Mouse (Mus musculus) hindbrain, embryonic 15.5 days (tissue): Measurements from ENCODE around the gene Hes2. TPM values are rescaled to one million over a fixed set of nuclear protein-coding genes. Genes with fewer than 3 reads are reported as not detected.
A peak's percentile ranks its signal among the peaks of the same experiment; 100 is the strongest.

Source experiments
- ATAC-seq: fragments of 200-750 bp; cut with Nextera tagmentation; 2 replicates; pipeline ENCODE4 v1.8.0; 2017; ENCODE audit warnings: low read depth, moderate number of reproducible peaks, moderate TSS enrichment; ENCODE audit not compliant: low FRiP score
- H3K27ac ChIP-seq: fragments of 300-500 bp; sonication (generic); replicated peaks from 2 replicates; pipeline ENCODE4 v1.5.1; 2015; ENCODE audit warnings: mild to moderate bottlenecking, inconsistent platforms
- H3K27me3 ChIP-seq: fragments of 300-500 bp; sonication (generic); 2 replicates; pipeline ENCODE4 v1.6.1; 2015; ENCODE audit warnings: control low read depth, inconsistent platforms
- H3K36me3 ChIP-seq: fragments of 300-500 bp; sonication (generic); 2 replicates; pipeline ENCODE4 v1.6.1; 2015; ENCODE audit warnings: control low read depth, inconsistent platforms
- H3K4me1 ChIP-seq: fragments of 300-500 bp; sonication (generic); replicated peaks from 2 replicates; pipeline ENCODE4 v1.6.1; 2015; ENCODE audit warnings: control low read depth, inconsistent platforms
- H3K4me2 ChIP-seq: fragments of 300-500 bp; sonication (generic); 2 replicates; pipeline ENCODE4 v1.6.1; 2015; ENCODE audit warnings: moderate library complexity, mild to moderate bottlenecking, inconsistent platforms
- H3K4me3 ChIP-seq: fragments of 300-500 bp; sonication (generic); 2 replicates; pipeline ENCODE4 v1.5.1; 2015; ENCODE audit warnings: mild to moderate bottlenecking, inconsistent platforms
- H3K9ac ChIP-seq: fragments of 300-500 bp; sonication (generic); 2 replicates; pipeline ENCODE4 v1.6.1; 2015; ENCODE audit warnings: inconsistent platforms
- H3K9me3 ChIP-seq: fragments of 300-500 bp; sonication (generic); 2 replicates; pipeline ENCODE4 v1.6.1; 2016; ENCODE audit warnings: control low read depth, inconsistent platforms
- WGBS: fragments of 180-500 bp; shearing (Covaris S2); methylation state at CpG from one replicate; pipeline ENCODE4 v1.1.7; 2015; 5-methylcytosine and 5-hydroxymethylcytosine counted together
- polyA plus RNA-seq: library from polyadenylated mRNA; unstranded; fragments of >200 nt; fragmentation: Nextera tagmentation; extraction: Ambion mirVana; gene quantifications from 2 replicates; pipeline ENCODE4 v1.2.1, GENCODE M21; 2015

The Hes2 gene
- polyA plus RNA-seq, 1 experiment from 2014 or later = not detected

GRCm38 (mm10) chr4:152135363-152135762 lies 23.3 kb upstream of the Hes2 start:
- H3K36me3 ChIP-seq = no peaks in the 10 kb centered on the region
- peaks cover 32% of the 10 kb centered on the region for H3K4me1 ChIP-seq
- ATAC-seq = no peak
- no peaks in the 10 kb centered on the region for H3K9me3 ChIP-seq
- no peak overlapping the region for H3K4me2 ChIP-seq
- H3K27me3 ChIP-seq = peaks cover 58% of the 10 kb centered on the region
- no peak overlapping the region for H3K4me3 ChIP-seq
- H3K27ac ChIP-seq = no peak overlapping the region
- WGBS = 85% methylated on average over 12 of the region's 12 CpGs
- H3K9ac ChIP-seq = no peak overlapping the region

DNA sequence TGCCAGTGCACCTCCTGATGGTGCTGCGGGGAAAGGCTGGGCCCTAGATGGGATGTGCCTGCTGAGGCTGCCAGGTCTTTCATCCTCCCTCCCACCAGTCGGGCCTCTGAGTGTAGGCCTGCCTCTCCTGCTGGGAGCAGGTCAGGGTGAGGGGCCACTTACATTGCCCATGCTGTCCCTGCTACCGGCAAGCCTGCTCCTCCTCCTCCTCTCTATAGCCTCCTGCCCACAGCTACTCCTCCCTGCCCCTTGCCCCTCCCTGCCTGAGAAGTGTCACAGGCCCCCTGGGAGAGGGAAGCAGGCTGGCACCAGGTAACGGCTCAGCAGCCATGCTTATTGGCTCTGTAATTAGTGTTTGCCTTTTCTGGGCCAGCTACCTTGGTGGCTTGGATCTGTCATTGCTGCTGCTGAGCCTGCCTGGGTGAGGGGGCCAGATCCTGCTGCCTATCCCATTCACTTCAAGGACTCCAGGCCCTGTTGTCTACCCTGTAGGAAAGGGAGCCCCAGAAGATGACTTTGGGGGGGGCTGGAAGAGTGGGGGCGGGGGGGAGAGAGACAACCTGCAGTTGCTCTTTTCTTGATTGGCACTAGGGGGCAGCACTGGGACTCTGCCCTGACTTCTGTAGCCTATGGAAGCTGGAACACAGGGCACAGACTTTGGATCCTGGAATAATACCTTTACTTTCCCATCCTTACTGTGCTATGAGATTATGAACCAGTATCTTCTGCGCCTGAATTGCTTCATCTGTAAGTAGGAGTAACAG lies 22.4 kb upstream of the Hes2 start:
- WGBS = 29% methylated on average over 6 of the region's 6 CpGs
- no peak overlapping the region for H3K4me2 ChIP-seq
- H3K4me3 ChIP-seq = no peak overlapping the region
- H3K36me3 ChIP-seq = no peaks in the 10 kb centered on the region
- H3K4me1 ChIP-seq = peaks cover 23% of the 10 kb centered on the region
- H3K27me3 ChIP-seq = peaks cover 58% of the 10 kb centered on the region
- no peak for ATAC-seq
- no peak overlapping the region for H3K9ac ChIP-seq
- H3K27ac ChIP-seq = no peak overlapping the region
- H3K9me3 ChIP-seq = no peaks in the 10 kb centered on the region

- H3K4me3 ChIP-seq = no peak overlapping the region
- no peak for ATAC-seq
- H3K27me3 ChIP-seq = peaks cover 55% of the 10 kb centered on the region
- H3K9ac ChIP-seq = no peak overlapping the region
- no peaks in the 10 kb centered on the region for H3K9me3 ChIP-seq
- H3K27ac ChIP-seq = no peak overlapping the region
- WGBS = 100% methylated on average over 2 of the region's 2 CpGs
- H3K36me3 ChIP-seq = no peaks in the 10 kb centered on the region
- H3K4me2 ChIP-seq = no peak overlapping the region
- H3K4me1 ChIP-seq = peaks cover 17% of the 10 kb centered on the region
Observed at GRCm38 (mm10) chr4:152136876-152137250, 21.8 kb upstream of the Hes2 start.

DNA sequence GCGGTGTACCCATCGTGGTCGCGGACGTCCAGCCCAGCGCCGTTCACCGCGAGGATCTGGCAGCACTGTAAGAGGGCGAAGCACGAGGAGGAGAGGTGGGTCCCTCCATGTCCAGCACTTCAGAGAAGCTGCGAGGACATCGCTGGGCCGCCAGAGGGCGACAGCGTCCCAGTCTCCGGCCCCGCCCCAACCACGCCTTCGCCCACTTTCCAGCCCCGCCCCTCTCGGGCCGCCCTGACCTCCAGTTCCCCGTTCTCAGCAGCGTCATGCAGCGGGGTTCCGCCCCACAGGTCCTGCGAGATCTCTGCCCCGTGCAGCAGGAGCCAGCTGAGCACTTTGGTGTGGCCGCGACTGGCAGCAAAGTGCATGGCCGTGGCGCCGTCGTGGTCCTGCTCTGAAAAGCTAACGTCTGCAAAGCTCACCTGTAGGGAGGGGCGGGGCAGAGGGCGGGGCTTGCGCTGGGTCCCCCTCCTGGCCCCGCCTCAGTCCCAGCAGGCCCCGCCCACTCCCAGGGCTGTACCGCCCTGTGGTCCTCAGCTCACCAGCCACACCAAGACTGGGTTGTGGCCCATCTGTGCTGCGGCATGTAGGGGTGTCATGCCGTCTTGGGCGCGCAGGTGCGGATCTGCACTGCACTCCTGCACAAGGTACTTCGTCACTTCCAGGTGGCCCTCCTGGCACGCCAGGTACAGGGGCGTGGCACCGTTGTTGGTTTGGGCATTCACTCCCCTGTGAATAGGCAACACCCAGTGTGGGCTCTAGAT lies 20.0 kb upstream of the Hes2 start:
- H3K27me3 ChIP-seq = peaks cover 40% of the 10 kb centered on the region
- 2% methylated on average over 49 of the region's 51 CpGs for WGBS
- no peaks in the 10 kb centered on the region for H3K36me3 ChIP-seq
- H3K4me1 ChIP-seq = peaks cover 9% of the 10 kb centered on the region
- no peak overlapping the region for H3K27ac ChIP-seq
- H3K9ac ChIP-seq = 0 out of 2 replicates have a peak overlapping the region, but pooled peaks have one; percentile 5
- H3K4me2 ChIP-seq = peak overlapping the region; percentile 68
- no peaks in the 10 kb centered on the region for H3K9me3 ChIP-seq
- peak; percentile 82 for ATAC-seq
- peak overlapping the region; percentile 42 for H3K4me3 ChIP-seq

GRCm38 (mm10) chr4:152140441-152140840 lies 18.2 kb upstream of the Hes2 start:
- WGBS = 30% methylated on average over 6 of the region's 6 CpGs
- Histone ChIP-seq H3K36me3 (no peaks in the 10 kb centered on the region), H3K27ac (no peak overlapping the region), H3K4me2 (no peak overlapping the region), H3K27me3 (peaks cover 33% of the 10 kb centered on the region), H3K9me3 (no peaks in the 10 kb centered on the region), H3K4me3 (no peak overlapping the region), H3K4me1 (peaks cover 9% of the 10 kb centered on the region), H3K9ac (no peak overlapping the region)
- ATAC-seq = no peak

GRCm38 (mm10) chr4:152141521-152142135 lies 17.0 kb upstream of the Hes2 start:
- Histone ChIP-seq H3K4me1 (peaks cover 9% of the 10 kb centered on the region), H3K9ac (no peak overlapping the region), H3K36me3 (no peaks in the 10 kb centered on the region), H3K27me3 (peaks cover 35% of the 10 kb centered on the region), H3K4me2 (no peak overlapping the region), H3K4me3 (no peak overlapping the region), H3K9me3 (no peaks in the 10 kb centered on the region), H3K27ac (no peak overlapping the region)
- WGBS = 68% methylated on average over 8 of the region's 8 CpGs
- no peak for ATAC-seq

GRCm38 (mm10) chr4:152143632-152144031 lies 15.0 kb upstream of the Hes2 start:
- no peak overlapping the region for H3K4me2 ChIP-seq
- H3K36me3 ChIP-seq = no peaks in the 10 kb centered on the region
- H3K27ac ChIP-seq = no peak overlapping the region
- WGBS = 30% methylated on average over 1 of the region's 1 CpGs
- no peak overlapping the region for H3K9ac ChIP-seq
- no peak for ATAC-seq
- peaks cover 3% of the 10 kb centered on the region; the same call in 1 of the 2 replicates for H3K4me1 ChIP-seq
- H3K9me3 ChIP-seq = no peaks in the 10 kb centered on the region
- H3K4me3 ChIP-seq = no peak overlapping the region
- H3K27me3 ChIP-seq = peaks cover 38% of the 10 kb centered on the region

GRCm38 (mm10) chr4:152145473-152145872 lies 13.2 kb upstream of the Hes2 start:
- no peak for ATAC-seq
- WGBS = 68% methylated on average over 10 of the region's 10 CpGs

GRCm38 (mm10) chr4:152146033-152146827 lies 12.4 kb upstream of the Hes2 start:
- ATAC-seq = no peak
- H3K4me1 ChIP-seq = no peaks in the 10 kb centered on the region
- H3K4me3 ChIP-seq = no peak overlapping the region
- whole genome bisulfite sequencing = 72% methylated on average over 11 of the region's 11 CpGs
- H3K27ac ChIP-seq = no peak overlapping the region
- no peak overlapping the region for H3K4me2 ChIP-seq
- H3K27me3 ChIP-seq = peaks cover 37% of the 10 kb centered on the region
- H3K9me3 ChIP-seq = no peaks in the 10 kb centered on the region
- no peak overlapping the region for H3K9ac ChIP-seq
- H3K36me3 ChIP-seq = no peaks in the 10 kb centered on the region

More at GRCm38 (mm10) chr4:152145473-152145872, 13.2 kb upstream of the Hes2 start:
- no peak overlapping the region for H3K27ac ChIP-seq
- H3K36me3 ChIP-seq = no peaks in the 10 kb centered on the region
- H3K9me3 ChIP-seq = no peaks in the 10 kb centered on the region
- no peaks in the 10 kb centered on the region for H3K4me1 ChIP-seq
- no peak overlapping the region for H3K4me2 ChIP-seq
- H3K4me3 ChIP-seq = no peak overlapping the region
- peaks cover 37% of the 10 kb centered on the region for H3K27me3 ChIP-seq
- no peak overlapping the region for H3K9ac ChIP-seq

DNA sequence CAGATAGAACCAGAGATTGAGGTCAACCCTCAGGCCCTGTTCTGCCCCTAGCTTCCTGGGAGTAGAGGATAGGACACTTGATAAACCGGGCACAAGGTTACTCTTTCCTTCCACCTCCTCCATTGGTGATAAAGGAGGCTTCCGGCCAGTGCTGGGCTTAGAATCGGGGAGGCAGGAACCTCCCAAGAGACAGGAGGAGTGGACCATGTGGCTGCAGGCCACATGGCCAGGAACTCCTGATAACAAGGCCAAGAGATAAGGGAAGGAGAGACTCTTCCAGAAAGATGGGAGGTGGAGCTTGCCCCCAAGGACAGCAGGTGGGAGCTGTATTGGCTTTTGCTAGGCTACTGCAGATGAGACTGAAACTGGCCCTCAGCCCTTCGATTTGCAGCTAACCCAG lies 8.1 kb upstream of the Hes2 start:
- WGBS = 82% methylated on average over 4 of the region's 4 CpGs
- no peaks in the 10 kb centered on the region for H3K36me3 ChIP-seq
- no peak overlapping the region for H3K27ac ChIP-seq
- H3K27me3 ChIP-seq = peaks cover 65% of the 10 kb centered on the region
- H3K4me3 ChIP-seq = no peak overlapping the region
- H3K4me2 ChIP-seq = no peak overlapping the region
- H3K9ac ChIP-seq = no peak overlapping the region
- H3K9me3 ChIP-seq = no peaks in the 10 kb centered on the region
- peaks cover 13% of the 10 kb centered on the region for H3K4me1 ChIP-seq
- no peak for ATAC-seq

DNA sequence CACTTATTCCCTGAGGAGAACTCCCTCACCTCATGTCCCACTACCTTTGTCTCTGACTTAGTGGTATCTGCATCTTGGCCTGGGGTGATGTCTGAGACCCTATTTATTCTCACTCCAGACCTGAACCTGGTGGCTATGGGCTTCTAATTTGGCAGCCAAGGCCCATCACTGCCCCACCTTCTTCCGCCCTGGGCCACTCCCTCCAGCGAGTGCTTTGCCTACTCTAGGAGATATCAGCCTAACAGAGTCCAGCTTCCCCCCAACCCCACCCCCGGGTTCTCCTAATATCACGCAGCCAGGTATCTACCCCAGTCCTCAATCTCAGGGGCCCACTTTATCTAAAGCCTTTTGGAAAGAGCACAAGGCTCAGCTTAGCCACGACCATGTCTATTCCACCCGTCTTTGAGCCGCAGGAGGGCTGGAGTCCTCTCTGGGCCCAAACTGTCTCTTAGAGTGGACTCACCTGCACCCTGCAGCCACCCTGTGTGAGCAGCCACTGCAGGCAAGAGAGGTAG lies 7.2 kb upstream of the Hes2 start:
- H3K36me3 ChIP-seq = no peaks in the 10 kb centered on the region
- H3K27ac ChIP-seq = no peak overlapping the region
- peak overlapping the region; percentile 25 for H3K4me3 ChIP-seq
- ATAC-seq = no peak
- peaks cover 13% of the 10 kb centered on the region for H3K4me1 ChIP-seq
- peak overlapping the region; percentile 48 for H3K4me2 ChIP-seq
- peaks cover 66% of the 10 kb centered on the region for H3K27me3 ChIP-seq
- WGBS = 23% methylated on average over 7 of the region's 7 CpGs
- no peak overlapping the region for H3K9ac ChIP-seq
- no peaks in the 10 kb centered on the region for H3K9me3 ChIP-seq
